Mouse (Mus musculus): ENCODE measurements around the gene Gm4070. TPM values are rescaled to one million over a fixed set of nuclear protein-coding genes. Genes with fewer than 3 reads are reported as not detected.
"Not testable (repeated sequence)": the region's sequence is repeated elsewhere in the genome, so short reads cannot be mapped to it uniquely, and the experiment has no call there.

Gm4070 gene
- 7.6 and 9.4 TPM in 2 replicates for total RNA-seq (2021)
- long read RNA-seq, partial matches to known transcripts = 0 of 1 reads
- long read RNA-seq, other reads (novel, unspliced or antisense) = 1 of 1 reads

- DNase-seq = not testable (repeated sequence)
Observed at GRCm38 (mm10) chr7:105953812-105954211, at the start of gene Gm4070. Gm4070 (minus strand) TSS chr7:105953967.

- DNase-seq = not testable (repeated sequence)
Observed at GRCm38 (mm10) chr7:105954540-105954939, 773 bp upstream of the Gm4070 start.

- DNase-seq = not testable (repeated sequence)
Observed at GRCm38 (mm10) chr7:105952408-105952807, 1.4 kb downstream of the Gm4070 start.

GRCm38 (mm10) chr7:105945238-105945637, 8.5 kb downstream of the Gm4070 start:
- DNase-seq = not testable (repeated sequence)

- not testable (repeated sequence) for DNase-seq
Observed at GRCm38 (mm10) chr7:105932132-105932531, 21.6 kb downstream of the Gm4070 start.

- DNase-seq = not testable (repeated sequence)
Observed at GRCm38 (mm10) chr7:105883588-105884336, 70.0 kb downstream of the Gm4070 start.

GRCm38 (mm10) chr7:105879717-105880484, 73.9 kb downstream of the Gm4070 start:
- not testable (repeated sequence) for DNase-seq

GRCm38 (mm10) chr7:105855718-105856560, 97.8 kb downstream of the Gm4070 start:
- not testable (repeated sequence) for DNase-seq

Other genes with a start within 250 kb of the Gm4070 start
- 150 and 158 TPM in 2 replicates for gene Ilk, start 217.4 kb downstream of the Gm4070 start, total RNA-seq (2021)
- 19.1 and 27.7 TPM in 2 replicates for gene Rrp8, start 216.6 kb downstream of the Gm4070 start, total RNA-seq (2021)
- gene Taf10, start 209.6 kb downstream of the Gm4070 start, total RNA-seq (2021) = 198 and 204 TPM in 2 replicates
- 88.3 and 122 TPM in 2 replicates for gene Tpp1, start 201.7 kb downstream of the Gm4070 start, total RNA-seq (2021)
- 5.4 and 10.0 TPM in 2 replicates for gene Dchs1, start 166.3 kb downstream of the Gm4070 start, total RNA-seq (2021)
- gene Mrpl17, start 142.9 kb downstream of the Gm4070 start, total RNA-seq (2021) = 185 and 190 TPM in 2 replicates